Mouse (Mus musculus) kidney, adult 2 months (tissue): ENCODE results near the gene Gucy2c.

Experiments used
- CTCF ChIP-seq: fragments of 200-500 bp; conservative IDR thresholded peaks from 2 replicates; pipeline ENCODE4 v1.5.1; 2011; ENCODE audit warnings: low read depth, mild to moderate bottlenecking, control low read depth, low read length, moderate library complexity, mixed read lengths; ENCODE audit not compliant: insufficient read depth, insufficient read length
- POLR2A ChIP-seq: fragments of 200-500 bp; IDR thresholded peaks from one replicate; pipeline ENCODE4 v1.6.1; 2011; ENCODE audit warnings: low read depth, low read length, control low read depth

GRCm38 (mm10) chr6:136827516-136827880, 45.9 kb upstream of the Gucy2c start, which contains the start of gene BC049715:
- TF ChIP-seq CTCF: no peak
- TF ChIP-seq POLR2A: no peak
